Mouse (Mus musculus): ENCODE results near the gene Kbtbd7. TPM values are rescaled to one million over a fixed set of nuclear protein-coding genes. Genes with fewer than 3 reads are reported as not detected.

Kbtbd7 gene
- 12.3 and 12.6 TPM in 2 replicates for polyA plus RNA-seq (2015; fragmentation: Nextera tagmentation; extraction: Ambion mirVana)

DNA sequence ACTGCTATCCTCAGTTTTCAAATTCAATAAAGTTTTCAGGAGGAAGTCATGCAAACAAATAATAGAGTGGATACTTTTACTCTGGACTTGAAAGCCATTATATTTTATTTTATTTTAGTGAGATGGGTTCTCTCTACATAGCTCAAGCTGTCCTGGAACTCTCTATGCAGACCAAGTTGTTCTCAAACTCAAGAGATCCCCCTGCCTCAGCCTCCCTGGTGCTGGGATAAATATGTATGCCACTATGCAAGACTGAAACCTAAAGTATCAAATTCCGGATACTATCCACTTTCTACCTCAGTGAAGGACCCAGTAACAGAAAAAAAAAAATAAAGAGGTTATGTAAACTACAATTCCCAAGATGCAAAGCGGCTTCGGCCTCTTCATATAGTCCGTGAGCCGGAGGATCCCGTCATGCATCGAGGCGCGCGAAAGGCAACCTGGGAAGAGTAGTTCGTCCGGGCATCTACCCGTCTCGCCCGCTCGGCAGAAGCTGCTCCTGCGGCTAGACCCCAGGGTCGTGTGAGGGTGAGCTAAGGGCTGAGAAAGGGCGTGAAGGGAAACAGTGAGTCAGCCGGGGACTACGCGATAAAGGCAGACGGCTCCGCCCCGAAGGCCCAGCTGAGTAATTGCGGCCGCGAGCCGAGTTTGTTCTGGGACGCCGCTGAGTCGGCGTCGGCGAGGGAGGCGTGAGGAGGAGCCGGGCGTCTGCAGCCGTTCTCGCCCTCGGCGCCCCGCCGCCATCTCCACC, at the start of gene Kbtbd7:
TSS of gene Kbtbd7 (plus strand) at position 533 of the 751 bp plus-strand sequence.
- Histone ChIP-seq H3K4me1 (ENCODE audit: insufficient read depth, low read length) (no peaks in the 10 kb centered on the region), H3K27ac (ENCODE audit: low read length) (peak within 1 kb of the TSS; percentile 70), H3K9me3 (ENCODE audit: low read length) (peaks cover 13% of the 10 kb centered on the region), H3K36me3 (ENCODE audit: insufficient read depth, low read length) (peaks cover 21% of the 10 kb centered on the region), H3K9ac (replicated peaks; ENCODE audit: low read length) (peak within 1 kb of the TSS; percentile 65), H3K4me2 (replicated peaks; ENCODE audit: low read depth, low read length) (peak within 1 kb of the TSS; percentile 52), H3K4me3 (ENCODE audit: low read length) (peak within 1 kb of the TSS; percentile 47), H3K27me3 (ENCODE audit: insufficient read depth, low read length) (no peaks in the 10 kb centered on the region)
- ATAC-seq (ENCODE audit: low FRiP score, low TSS enrichment) = peak; percentile 99
- WGBS = under 1% methylated on average over 44 of the region's 44 CpGs

DNA sequence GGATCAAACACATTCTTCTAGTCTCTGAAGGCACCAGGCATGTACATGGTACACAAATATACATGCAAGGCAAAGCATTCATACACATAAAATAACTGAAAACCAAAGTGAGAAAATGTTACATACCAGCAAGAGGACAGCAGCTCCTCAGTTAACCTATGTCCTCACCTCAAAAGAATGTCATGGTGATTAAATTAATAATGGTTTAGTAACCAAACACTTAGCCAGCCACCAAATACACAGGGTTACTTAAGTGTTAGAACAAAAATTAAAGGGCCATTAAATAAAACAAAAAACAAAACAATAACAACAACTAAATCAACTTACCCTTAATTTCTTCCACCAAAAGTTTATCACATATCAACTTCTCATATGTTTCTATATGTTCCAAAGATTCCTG, 49.3 kb upstream of the Kbtbd7 start:
- ATAC-seq (ENCODE audit: low FRiP score, low TSS enrichment) = no peak
- no peak overlapping the region for H3K4me3 ChIP-seq (ENCODE audit: low read length)

DNA sequence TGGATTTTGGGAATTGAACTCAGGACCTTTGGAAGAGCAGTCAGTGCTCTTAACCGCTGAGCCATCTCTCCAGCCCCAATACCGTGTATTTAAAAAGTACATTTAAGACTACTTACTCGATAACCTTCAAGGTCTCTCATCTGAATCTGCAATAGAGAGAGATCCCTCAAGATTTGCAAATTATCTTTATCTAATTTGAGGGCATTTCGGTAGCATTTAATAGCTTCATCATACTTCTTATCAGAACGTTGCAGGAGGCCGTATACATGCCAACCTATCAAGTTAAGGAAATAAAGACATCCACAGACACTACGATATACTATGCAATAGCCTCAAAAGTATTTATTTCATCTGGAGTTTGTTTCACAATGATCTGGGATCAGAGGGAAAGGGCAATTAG, 43.2 kb upstream of the Kbtbd7 start:
- Histone ChIP-seq H3K9me3 (ENCODE audit: low read length) (no peaks in the 10 kb centered on the region), H3K4me1 (ENCODE audit: insufficient read depth, low read length) (no peaks in the 10 kb centered on the region), H3K36me3 (ENCODE audit: insufficient read depth, low read length) (peaks cover 25% of the 10 kb centered on the region), H3K4me3 (ENCODE audit: low read length) (no peak overlapping the region), H3K4me2 (replicated peaks; ENCODE audit: low read depth, low read length) (no peak overlapping the region), H3K9ac (replicated peaks; ENCODE audit: low read length) (no peak overlapping the region), H3K27me3 (ENCODE audit: insufficient read depth, low read length) (no peaks in the 10 kb centered on the region), H3K27ac (ENCODE audit: low read length) (no peak overlapping the region)
- 91% methylated on average over 7 of the region's 7 CpGs for WGBS
- ATAC-seq (ENCODE audit: low FRiP score, low TSS enrichment) = no peak

More for the DNA sequence above, 49.3 kb upstream of the Kbtbd7 start:
- peaks cover 31% of the 10 kb centered on the region for H3K36me3 ChIP-seq (ENCODE audit: insufficient read depth, low read length)
- no peak overlapping the region for H3K4me2 ChIP-seq (replicated peaks; ENCODE audit: low read depth, low read length)
- no peaks in the 10 kb centered on the region for H3K27me3 ChIP-seq (ENCODE audit: insufficient read depth, low read length)
- no peak overlapping the region for H3K9ac ChIP-seq (replicated peaks; ENCODE audit: low read length)
- H3K9me3 ChIP-seq (ENCODE audit: low read length) = no peaks in the 10 kb centered on the region
- no peak overlapping the region for H3K27ac ChIP-seq (ENCODE audit: low read length)
- H3K4me1 ChIP-seq (ENCODE audit: insufficient read depth, low read length) = no peaks in the 10 kb centered on the region

DNA sequence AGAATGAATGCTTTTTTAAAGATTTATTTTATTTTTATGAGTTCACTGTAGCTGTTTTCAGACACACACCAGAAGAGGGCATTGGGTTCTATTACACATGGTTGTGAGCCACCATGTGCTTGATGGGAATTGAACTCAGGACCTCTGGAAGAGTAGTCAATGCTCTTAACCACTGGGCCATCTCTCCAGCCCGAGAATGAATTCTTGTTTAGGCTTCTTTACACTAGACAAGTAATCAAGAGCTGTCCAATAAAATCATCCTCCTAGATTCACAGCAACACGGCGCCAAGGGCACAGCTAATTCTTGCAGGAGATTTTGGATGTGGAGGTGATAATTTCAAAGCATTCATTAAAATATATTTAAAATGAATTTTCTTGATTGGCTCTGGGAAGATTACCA, 38.0 kb upstream of the Kbtbd7 start:
- H3K9me3 ChIP-seq (ENCODE audit: low read length) = no peaks in the 10 kb centered on the region
- H3K27ac ChIP-seq (ENCODE audit: low read length) = no peak overlapping the region
- H3K4me1 ChIP-seq (ENCODE audit: insufficient read depth, low read length) = peaks cover 10% of the 10 kb centered on the region
- H3K36me3 ChIP-seq (ENCODE audit: insufficient read depth, low read length) = peaks cover 10% of the 10 kb centered on the region
- no peak overlapping the region for H3K9ac ChIP-seq (replicated peaks; ENCODE audit: low read length)
- 85% methylated on average over 3 of the region's 3 CpGs for WGBS
- H3K4me3 ChIP-seq (ENCODE audit: low read length) = no peak overlapping the region
- H3K27me3 ChIP-seq (ENCODE audit: insufficient read depth, low read length) = no peaks in the 10 kb centered on the region
- H3K4me2 ChIP-seq (replicated peaks; ENCODE audit: low read depth, low read length) = no peak overlapping the region
- no peak for ATAC-seq (ENCODE audit: low FRiP score, low TSS enrichment)

DNA sequence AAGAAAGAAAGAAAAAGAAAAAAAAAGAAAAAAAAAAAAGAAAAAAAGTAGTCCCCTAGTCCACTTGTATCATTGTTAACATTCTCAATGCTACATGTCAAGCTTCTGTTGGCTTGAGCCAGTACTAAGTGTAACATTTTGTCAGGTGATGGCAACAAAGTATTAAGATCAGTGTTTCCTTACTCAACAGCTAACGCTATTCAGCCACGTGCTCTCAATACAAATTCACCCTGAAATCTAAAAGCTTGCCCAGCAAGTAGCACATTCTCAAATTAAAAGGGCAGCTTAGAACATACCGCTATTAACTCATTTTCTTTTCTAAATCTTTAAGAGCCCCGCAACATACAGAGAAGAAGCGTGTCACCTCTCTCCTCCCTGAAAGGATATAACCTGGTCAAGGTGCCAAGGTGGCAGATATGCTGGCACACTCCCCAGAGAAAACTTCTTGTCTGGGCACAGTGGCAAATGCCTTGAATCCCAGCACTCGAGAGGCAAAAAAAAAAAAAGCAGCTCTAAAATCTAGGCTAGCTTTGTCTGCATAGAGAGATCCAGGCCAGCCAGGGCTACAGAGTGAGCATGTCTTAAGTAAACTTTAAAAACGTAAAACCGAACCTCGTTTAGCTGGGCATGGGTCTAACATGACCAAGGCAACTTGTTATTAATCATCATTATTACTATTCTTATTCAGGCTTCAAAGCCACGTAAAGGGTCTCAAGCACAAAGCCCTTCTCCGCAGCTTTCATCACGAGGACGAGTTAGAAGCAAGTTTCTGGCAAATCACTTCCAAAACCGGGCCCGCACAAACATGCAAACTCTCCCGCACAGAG, 36.7 kb upstream of the Kbtbd7 start:
- Histone ChIP-seq H3K4me3 (ENCODE audit: low read length) (peak overlapping the region; percentile 87), H3K27ac (ENCODE audit: low read length) (peak overlapping the region; percentile 99), H3K4me2 (replicated peaks; ENCODE audit: low read depth, low read length) (peak overlapping the region; percentile 89), H3K27me3 (ENCODE audit: insufficient read depth, low read length) (no peaks in the 10 kb centered on the region), H3K4me1 (ENCODE audit: insufficient read depth, low read length) (peaks cover 10% of the 10 kb centered on the region), H3K9ac (replicated peaks; ENCODE audit: low read length) (peak overlapping the region; percentile 98), H3K9me3 (ENCODE audit: low read length) (no peaks in the 10 kb centered on the region), H3K36me3 (ENCODE audit: insufficient read depth, low read length) (peaks cover 10% of the 10 kb centered on the region)
- under 1% methylated on average over 16 of the region's 16 CpGs for WGBS
- ATAC-seq (ENCODE audit: low FRiP score, low TSS enrichment) = peak; percentile 11; the same call in 1 of the 2 replicates

GRCm38 (mm10) chr14:79390265-79390926, 35.9 kb upstream of the Kbtbd7 start, which contains the start of gene Naa16:
Gene Naa16 (minus strand): TSS chr14:79390778.
- peak; percentile 98 for ATAC-seq (ENCODE audit: low FRiP score, low TSS enrichment)
- H3K9ac ChIP-seq (replicated peaks; ENCODE audit: low read length) = peak within 1 kb of the TSS; percentile 98
- under 1% methylated on average over 65 of the region's 71 CpGs for WGBS
- peaks cover 6% of the 10 kb centered on the region; the same call in 1 of the 2 replicates for H3K36me3 ChIP-seq (ENCODE audit: insufficient read depth, low read length)
- H3K4me1 ChIP-seq (ENCODE audit: insufficient read depth, low read length) = peaks cover 10% of the 10 kb centered on the region
- H3K9me3 ChIP-seq (ENCODE audit: low read length) = no peaks in the 10 kb centered on the region
- no peaks in the 10 kb centered on the region for H3K27me3 ChIP-seq (ENCODE audit: insufficient read depth, low read length)
- peak within 1 kb of the TSS; percentile 87 for H3K4me3 ChIP-seq (ENCODE audit: low read length)
- peak within 1 kb of the TSS; percentile 99 for H3K27ac ChIP-seq (ENCODE audit: low read length)
- H3K4me2 ChIP-seq (replicated peaks; ENCODE audit: low read depth, low read length) = peak within 1 kb of the TSS; percentile 89

GRCm38 (mm10) chr14:79393289-79393688, 33.0 kb upstream of the Kbtbd7 start:
- Histone ChIP-seq H3K9me3 (ENCODE audit: low read length) (no peaks in the 10 kb centered on the region), H3K27ac (ENCODE audit: low read length) (0 out of 2 replicates have a peak overlapping the region, but pooled peaks have one; percentile 7), H3K4me1 (ENCODE audit: insufficient read depth, low read length) (peaks cover 10% of the 10 kb centered on the region), H3K9ac (replicated peaks; ENCODE audit: low read length) (no peak overlapping the region), H3K27me3 (ENCODE audit: insufficient read depth, low read length) (no peaks in the 10 kb centered on the region), H3K36me3 (ENCODE audit: insufficient read depth, low read length) (no peaks in the 10 kb centered on the region), H3K4me3 (ENCODE audit: low read length) (no peak overlapping the region), H3K4me2 (replicated peaks; ENCODE audit: low read depth, low read length) (no peak overlapping the region)
- 33% methylated on average over 1 of the region's 1 CpGs for WGBS
- ATAC-seq (ENCODE audit: low FRiP score, low TSS enrichment) = no peak

GRCm38 (mm10) chr14:79394564-79394963, 31.7 kb upstream of the Kbtbd7 start:
- Histone ChIP-seq H3K36me3 (ENCODE audit: insufficient read depth, low read length) (no peaks in the 10 kb centered on the region), H3K4me1 (ENCODE audit: insufficient read depth, low read length) (peaks cover under 1% of the 10 kb centered on the region; the same call in 1 of the 2 replicates), H3K27me3 (ENCODE audit: insufficient read depth, low read length) (no peaks in the 10 kb centered on the region), H3K4me2 (replicated peaks; ENCODE audit: low read depth, low read length) (no peak overlapping the region), H3K9ac (replicated peaks; ENCODE audit: low read length) (no peak overlapping the region), H3K4me3 (ENCODE audit: low read length) (no peak overlapping the region), H3K27ac (ENCODE audit: low read length) (no peak overlapping the region), H3K9me3 (ENCODE audit: low read length) (no peaks in the 10 kb centered on the region)
- ATAC-seq (ENCODE audit: low FRiP score, low TSS enrichment) = no peak

- 19% methylated on average over 23 of the region's 23 CpGs for WGBS
- H3K4me3 ChIP-seq (ENCODE audit: low read length) = peak within 1 kb of the TSS; percentile 67
- no peaks in the 10 kb centered on the region for H3K4me1 ChIP-seq (ENCODE audit: insufficient read depth, low read length)
Observed at GRCm38 (mm10) chr14:79397321-79398122, 28.8 kb upstream of the Kbtbd7 start, which contains the start of gene Mtrf1. Gene Mtrf1 (plus strand): TSS chr14:79397772.

More at GRCm38 (mm10) chr14:79397321-79398122, 28.8 kb upstream of the Kbtbd7 start, which contains the start of gene Mtrf1:
- peak within 1 kb of the TSS; percentile 57 for H3K4me2 ChIP-seq (replicated peaks; ENCODE audit: low read depth, low read length)
- H3K36me3 ChIP-seq (ENCODE audit: insufficient read depth, low read length) = peaks cover 13% of the 10 kb centered on the region; the same call in 1 of the 2 replicates
- peak within 1 kb of the TSS; percentile 76 for H3K9ac ChIP-seq (replicated peaks; ENCODE audit: low read length)
- ATAC-seq (ENCODE audit: low FRiP score, low TSS enrichment) = peak; percentile 92
- no peaks in the 10 kb centered on the region for H3K9me3 ChIP-seq (ENCODE audit: low read length)
- H3K27me3 ChIP-seq (ENCODE audit: insufficient read depth, low read length) = no peaks in the 10 kb centered on the region
- peak within 1 kb of the TSS; percentile 90 for H3K27ac ChIP-seq (ENCODE audit: low read length)
